Mouse (Mus musculus) R1 (cell line): Measurements from ENCODE around the gene Car3.

Experiments
- DNase-seq: peaks from one replicate; pipeline ENCODE4 v3.0.0-alpha.2; 2018; ENCODE audit warnings: low read depth, low spot score

Gene Car3

DNA sequence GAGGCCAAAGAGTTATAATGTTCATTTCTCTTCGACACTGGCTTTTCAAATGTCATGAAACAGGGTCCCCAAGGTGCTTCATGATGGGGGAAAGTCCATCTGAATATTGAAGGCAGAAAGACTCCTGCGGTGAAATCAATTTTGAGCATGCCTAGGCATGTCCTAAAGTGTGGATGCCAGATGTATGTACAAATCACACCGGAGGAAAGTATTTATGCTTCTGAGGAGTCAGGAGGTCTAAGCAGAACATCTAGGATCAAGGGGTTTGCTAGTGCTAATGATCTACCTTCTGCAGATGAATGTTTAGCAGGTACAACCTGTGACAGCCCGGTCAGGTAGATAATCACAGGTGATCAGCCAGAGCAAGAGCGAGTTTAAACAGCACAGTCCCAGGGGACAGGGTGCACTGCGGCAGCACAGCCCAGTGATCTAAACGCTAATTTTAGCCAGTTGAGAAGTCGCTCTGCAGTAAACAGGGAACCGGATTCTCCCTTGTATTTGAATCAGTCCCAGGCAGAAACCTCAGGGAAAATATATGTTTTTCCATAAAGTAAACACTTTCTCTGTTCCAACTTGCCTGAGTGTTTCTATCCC, 13.1 kb downstream of the Car3 start:
- peak; percentile 33 for DNase-seq

DNA sequence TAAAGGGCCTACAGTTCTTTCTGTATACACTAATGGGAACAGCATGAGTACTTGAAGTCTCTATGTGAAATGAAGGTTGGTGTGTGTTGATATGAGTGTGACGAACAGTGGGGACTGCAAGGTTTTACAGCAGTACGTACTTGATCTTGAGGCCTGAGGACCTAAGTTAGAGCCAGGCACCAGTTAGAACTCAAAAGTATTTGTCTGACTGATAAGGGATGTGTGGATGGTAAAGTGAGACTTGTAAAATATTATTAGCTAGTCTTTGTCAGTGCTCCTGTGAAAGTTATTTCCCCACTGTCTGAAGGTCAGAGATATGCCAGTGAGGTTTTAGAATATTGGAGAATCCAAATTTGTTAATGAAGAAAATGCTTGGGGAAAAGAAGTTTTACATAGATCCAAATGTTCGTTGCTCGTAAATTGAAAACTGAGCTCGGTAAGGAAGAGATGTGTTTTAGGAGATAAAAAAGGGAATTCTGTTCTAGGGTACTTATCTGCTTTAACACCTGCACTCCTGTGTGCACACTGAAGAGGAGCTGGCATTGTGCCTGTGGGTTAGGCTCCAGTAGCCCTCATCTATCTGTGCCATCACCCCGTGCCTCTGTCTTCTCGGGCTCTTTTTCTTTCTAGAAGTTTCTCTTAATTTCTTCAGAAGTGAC, 14.1 kb downstream of the Car3 start:
- DNase-seq, result no peak

DNA sequence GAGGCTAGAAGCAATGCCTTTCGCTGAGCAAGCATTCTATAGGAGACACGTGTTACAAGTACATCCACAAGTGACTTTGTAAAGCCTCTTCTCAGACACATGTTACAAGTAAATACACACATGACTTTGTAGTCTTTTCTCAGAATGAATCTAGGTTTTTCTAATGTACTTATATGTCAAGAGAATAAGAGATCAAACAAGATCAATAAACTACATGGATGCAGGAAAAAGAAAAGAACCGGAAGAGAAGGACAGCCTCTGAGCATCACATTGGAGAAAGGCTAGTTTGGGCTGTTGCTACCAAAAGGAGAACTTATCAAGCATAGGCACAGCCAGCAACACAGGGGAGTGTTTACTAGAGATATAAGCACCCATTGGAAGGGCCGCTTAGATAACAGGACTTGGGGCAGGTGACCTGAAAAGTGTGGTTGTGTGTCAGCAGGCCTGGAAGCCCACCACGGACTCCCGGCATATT, 15.5 kb downstream of the Car3 start:
- no peak for DNase-seq

DNA sequence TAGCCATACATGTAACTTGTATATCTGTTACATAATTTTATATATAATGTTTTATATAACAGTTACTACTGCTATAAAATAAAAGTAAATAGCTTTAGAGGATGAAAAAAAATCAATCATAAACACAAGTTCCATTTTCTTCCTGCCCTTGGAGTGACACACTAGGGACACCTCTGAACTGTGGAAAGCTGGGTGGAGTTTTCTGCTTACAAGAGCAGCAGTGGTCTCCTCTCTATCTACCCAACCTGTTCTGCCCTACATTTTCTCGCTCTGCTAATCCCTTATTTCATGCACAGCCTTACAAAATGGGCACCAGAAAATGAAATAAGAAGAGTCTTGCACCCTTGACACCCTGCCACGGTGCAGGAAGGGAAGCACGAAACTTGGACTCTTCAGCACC, 16.0 kb downstream of the Car3 start:
- DNase-seq, result no peak

DNA sequence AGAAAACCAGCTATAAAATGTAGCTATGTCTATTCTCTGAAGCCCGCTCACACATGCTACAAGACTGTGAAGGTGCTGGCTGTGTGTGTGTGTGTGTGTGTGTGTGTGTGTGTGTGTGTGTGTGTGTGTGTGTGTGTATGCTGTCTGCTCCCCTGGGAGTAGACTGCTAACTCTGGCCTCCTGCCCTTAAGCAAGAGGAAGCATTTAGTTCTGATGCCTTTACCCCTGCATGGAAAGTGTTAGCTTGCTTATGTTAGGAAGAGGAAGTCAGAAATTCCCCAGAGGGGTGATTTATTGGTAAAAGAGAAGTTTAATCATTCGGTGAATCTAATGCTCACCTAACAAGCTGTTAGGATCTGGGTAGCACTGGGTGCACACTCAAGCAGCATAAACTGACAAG, 17.0 kb downstream of the Car3 start:
- DNase-seq, result no peak

DNA sequence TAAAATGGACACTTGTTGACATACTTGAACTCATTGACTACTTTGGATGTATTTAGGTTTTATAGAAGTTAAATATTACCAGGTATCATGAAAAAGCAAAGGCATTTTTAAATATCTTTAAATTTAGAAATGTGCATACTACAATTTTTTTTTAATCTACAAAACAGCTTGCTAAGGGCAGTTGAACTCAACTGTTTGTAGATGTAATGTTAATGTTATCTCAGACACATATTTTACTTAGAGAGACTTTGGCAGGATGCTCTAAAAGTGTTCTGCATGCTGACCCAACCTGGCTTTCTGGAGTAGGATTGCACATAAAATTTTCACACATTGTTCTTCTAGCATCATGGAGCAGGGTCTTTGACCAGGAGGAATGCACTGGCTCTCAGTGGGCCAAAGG, 18.7 kb downstream of the Car3 start:
- DNase-seq, result no peak

DNA sequence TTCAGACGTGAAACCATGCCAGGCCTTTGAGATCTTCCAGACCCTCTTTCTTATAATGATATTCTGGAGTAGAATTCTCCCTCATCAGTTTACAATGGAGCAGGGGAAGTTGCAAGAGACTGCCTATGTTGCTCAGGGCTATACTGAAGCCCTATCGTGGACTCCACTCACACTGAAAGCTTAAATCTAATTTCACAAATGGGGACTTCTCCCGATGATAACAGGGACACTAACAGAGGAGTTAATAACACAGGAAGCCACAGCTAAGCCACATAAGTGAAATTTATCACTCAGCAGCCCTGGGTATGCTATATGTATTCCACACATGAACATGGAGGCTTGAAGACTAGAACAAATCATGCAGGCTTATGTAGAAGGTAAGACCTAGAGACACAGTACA, 19.4 kb downstream of the Car3 start:
- no peak for DNase-seq

DNA sequence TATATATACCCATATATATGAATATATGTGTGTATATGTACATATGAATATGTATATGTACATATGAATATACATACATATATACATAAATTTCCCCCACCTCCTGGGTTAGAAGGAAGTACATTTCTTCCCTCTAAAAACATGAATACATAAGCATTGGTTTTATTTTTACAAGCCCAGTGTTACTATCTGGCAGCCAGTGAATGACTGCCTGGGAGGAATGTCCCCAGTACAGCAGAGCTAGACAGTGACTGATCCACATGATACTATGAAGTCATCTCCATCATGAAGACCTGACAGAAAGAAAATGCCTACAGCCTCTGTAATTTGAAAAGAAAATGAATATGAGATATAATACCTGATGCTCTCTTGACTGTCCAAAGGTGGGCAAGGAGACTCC, 21.5 kb downstream of the Car3 start:
- no peak for DNase-seq

DNA sequence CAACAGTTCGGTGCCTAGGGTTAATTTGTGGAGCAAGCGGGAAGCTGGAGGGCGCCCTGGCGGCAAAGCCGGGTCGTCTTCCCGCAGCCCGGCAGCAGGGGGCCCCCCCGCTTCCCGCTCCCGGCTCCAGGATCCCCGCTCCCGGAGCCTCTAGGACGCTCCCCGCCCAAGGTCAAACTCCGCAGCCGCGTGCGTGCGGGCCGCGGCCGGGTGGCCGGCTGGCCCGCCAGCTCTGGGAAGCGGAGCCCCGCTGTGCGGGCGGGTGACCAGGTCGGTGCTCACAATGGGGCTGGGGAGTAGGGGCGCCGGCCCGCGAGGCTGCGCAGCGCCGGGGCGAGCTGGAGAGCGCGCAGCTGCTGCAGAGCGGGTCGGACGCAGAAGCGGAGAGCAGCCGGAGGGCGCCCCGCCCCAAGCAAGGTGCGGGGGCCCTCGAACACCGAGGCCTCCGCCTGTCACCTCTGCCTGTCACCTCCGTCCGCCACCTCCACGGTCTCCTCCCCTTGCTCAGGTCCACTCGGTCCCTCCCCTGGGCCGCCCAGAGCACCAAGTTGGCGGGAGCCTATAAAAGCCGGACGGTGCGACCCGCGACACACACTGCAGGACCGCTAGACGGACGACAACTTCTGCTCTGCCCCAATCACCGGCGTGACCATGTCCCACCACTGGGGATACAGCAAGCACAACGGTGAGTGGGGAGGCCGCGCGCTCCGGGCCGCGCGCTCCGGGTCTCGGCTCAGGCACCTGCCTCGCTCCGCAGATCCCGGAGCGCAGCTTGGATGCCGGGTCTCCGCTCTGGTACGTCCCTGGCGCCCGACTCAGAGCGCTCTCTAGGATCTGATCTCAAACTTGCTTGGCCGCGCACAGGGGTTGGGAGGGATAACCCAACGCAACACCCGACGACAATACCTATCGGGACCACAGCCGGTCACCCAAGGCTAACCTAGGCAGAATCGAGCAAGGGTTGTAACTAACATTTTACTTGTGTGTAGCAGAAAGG, 23.1 kb downstream of the Car3 start, which contains the start of gene Car2:
TSS of gene Car2 (plus strand) at position 172 of the 997 bp plus-strand sequence.
- peak; percentile 82 for DNase-seq

DNA sequence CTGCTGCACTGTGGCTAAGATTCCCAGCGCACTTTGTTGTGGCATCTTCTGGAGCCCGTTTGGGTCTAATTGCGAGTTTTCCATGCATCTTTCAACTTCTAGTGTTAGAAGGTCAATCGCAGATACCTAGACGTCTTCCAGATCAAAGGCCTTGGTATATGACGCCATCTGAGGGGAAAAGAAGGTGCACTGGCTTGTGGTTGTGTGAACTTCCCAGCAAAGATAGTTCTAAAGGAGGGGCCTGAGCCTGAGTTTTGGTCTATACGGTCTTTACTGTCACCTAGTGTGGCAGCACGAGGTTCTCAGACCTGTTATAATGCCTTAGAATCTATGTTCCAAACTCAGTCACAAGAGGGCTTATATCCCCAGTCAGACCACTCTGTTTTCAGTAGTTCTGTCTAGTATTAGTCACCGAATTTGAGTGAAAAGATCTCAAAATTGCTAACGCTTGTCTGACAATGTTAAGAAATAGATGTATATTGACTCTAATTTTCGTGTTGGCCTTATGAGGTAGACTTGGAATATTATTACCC, 23.9 kb downstream of the Car3 start:
- DNase-seq, result no peak

DNA sequence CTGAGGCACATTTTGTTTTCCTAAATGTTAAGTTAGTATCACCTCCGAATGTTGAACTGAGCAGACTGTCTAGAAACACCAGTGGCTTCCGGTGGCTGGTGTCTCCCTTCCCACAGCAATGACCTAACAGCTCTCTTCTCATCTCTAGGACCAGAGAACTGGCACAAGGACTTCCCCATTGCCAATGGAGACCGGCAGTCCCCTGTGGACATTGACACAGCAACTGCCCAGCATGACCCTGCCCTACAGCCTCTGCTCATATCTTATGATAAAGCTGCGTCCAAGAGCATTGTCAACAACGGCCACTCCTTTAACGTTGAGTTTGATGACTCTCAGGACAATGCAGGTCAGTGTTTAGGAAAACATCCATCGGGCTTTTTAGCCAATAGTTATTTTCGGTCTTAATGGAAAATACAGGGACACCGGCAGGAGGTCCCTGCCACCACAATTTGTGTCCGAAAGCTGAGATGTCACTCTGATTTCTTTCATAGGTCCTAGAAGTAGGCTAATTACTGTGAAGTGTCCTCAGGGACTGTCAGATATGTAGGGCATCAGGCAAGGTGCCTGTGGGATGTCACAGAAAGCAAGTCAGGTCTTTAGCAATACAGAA, 24.5 kb downstream of the Car3 start:
- no peak for DNase-seq

DNA sequence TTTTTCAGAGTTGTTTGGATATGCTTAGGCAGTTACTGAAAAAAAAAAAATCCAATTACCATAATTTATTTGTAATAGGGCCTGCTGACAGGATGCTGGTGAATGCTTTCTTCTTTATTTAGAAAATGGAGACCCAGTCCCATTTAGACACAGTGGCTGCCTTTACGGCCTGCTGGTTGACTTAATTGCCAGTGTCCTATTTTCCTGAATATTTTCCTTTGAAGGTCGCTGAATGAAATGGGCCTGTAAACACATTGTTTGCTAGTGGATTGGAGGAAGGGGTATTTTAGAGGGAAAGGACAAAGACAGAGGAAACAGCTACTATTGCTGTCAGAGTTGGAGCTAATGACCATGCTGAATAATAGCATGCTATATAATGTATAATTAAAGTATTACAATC, 25.2 kb downstream of the Car3 start:
- no peak for DNase-seq

DNA sequence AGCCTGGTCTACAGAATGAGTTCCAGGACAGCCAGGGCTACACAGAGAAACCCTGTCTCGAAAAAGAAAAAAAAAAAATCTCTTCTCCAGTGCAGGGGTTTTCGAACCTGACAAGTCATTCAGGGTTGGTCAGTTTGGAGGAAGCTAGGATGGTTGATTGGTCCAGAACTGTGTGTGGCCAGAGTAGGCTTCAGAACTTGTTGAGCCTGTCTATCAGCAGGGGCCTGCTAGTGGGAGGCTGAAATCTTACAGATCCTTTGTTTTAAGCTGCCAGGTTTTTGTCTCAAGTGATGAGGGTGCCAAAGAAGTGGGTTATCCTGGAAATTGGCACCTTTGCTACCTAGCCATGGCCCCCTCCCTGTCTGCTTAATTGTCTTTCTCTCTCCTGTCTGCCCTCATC, 25.8 kb downstream of the Car3 start:
- DNase-seq, result peak; percentile 48

DNA sequence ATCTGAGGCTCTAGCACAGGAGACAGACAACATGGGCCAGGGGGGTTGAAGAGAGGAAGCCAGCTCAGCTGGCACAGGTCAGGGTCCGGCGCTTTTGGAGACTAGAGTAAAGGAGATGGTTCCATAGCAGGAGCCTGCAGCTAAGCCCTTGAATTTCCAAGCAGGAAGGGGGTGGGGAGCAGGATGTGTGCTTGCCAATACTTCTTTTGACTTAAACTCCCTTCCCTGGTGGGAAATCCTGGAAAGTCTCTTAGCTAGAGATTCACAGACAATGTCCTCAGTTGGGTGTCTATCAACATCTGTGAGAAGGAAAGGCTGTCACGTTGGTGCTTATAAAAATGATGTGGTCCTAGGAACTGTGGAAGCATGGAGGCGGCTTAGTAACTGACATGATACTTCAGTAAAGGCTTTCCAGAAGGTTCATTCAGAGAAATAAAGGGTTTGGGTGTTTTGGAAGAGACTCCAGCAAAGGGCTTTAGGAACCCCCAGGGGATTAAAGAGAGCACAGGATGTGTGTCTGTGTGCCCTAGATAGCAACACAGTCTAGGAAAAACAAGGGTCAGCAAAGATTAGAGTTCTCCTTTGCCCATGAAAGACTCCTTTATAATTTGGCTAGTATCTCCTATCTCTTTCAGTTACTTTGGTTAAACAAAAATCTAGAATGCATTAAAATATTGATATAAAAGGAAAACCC, 26.6 kb downstream of the Car3 start:
- peak; percentile 75 for DNase-seq

DNA sequence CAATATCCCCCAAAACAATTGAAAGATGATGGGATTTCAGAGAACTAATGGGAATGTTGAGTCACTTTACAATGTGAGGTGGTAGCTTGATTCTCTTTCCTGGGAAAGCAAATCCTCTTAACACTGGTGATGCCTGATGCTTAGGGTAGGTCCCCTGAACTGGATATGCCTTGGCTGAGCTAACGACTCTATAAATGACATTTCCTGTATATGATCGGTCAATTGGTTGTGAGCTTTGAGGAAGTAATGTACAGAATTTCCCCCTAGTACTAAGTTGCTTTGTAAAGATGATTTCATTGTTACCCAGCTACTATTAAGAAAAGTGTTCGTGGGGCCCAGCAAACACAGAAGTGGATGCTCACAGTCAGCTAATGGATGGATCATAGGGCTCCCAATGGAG, 29.7 kb downstream of the Car3 start:
- DNase-seq, result no peak

DNA sequence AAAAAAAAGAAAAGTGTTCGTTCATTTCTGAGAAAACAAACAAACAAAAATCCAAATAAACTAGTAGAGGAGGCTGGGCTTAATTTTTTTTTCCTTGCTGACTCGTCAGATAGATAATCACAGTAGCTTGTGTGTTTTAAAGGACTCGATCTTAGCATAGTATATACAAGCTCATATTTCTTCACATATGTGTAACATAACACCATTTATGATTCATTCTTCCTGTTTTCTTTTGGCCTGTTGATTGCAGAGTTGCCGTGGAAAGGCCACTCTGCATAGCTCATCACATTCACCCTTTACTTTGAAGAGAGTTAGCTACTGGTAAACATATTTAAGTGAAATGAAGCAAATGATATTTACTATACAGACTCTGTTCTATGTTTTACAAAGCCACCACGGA, 30.4 kb downstream of the Car3 start:
- DNase-seq, result no peak

DNA sequence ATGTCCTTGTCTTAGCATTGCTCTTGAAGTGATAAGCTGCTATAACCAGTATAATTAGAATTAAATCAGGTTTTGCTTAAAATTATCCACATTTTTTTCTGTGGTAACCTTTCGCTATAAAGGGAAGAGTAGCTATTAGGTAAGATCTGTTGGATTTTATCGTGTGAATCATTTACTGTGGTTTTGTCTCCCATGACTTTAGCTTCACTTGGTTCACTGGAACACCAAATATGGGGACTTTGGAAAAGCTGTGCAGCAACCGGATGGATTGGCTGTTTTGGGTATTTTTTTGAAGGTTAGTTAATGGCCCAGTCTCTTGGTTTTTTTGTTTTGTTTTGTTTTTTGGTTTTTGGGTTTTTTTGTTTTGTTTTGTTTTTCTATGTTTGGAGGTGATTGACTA, 32.0 kb downstream of the Car3 start:
- DNase-seq, result no peak

DNA sequence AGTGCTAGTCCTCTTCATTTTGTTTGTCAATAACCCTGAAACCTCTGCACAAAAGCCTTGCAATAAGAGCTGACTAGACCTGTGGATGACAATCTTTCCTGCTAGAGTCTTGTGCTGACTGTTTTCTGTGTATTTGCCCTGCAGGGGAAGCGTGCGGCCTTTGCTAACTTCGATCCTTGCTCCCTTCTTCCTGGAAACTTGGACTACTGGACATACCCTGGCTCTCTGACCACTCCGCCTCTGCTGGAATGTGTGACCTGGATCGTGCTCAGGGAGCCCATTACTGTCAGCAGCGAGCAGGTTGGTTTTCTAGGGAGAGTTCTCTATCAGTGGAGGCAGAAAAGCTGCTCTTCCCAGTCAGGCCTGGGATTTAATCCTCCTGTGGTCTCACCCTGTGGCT, 34.5 kb downstream of the Car3 start:
- no peak for DNase-seq

DNA sequence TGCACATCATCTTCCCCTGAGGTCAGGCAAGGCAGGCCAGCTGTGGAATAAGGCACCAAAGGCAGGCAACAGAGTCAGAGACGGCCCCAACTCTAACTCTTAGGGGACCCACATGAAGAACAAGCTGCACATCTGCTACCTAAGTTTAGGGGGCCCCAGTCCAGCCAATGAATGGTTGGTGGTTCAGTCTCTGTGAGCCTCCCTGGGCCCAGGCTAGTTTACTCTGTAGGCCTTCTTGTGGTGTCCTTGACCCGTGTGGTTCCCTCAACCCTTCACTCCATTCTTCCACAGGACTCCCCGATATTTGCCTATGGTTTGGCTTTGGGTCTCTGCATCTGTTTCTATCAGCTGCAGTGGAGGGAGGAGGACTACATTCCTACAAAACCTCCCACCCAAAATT, 40.1 kb downstream of the Car3 start:
- no peak for DNase-seq

DNA sequence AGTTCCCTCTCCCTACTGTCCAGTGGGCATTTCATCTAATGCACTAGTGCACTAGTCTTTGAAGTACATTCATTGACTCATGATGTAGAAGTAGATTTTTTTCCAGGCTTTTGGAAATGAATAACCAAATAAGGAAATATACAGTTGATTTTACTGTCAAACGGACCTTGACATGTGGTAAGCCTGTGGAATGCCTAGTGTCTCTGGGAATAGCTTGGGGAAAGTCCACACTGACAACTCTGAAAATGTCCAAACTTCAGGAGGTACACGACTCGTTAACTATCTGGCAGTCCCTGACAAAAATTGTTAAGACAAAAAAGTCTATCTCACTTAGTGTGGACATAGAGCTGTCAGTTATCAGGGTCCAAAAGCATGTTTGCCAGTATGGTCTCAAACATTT, 40.9 kb downstream of the Car3 start:
- DNase-seq, result no peak

DNA sequence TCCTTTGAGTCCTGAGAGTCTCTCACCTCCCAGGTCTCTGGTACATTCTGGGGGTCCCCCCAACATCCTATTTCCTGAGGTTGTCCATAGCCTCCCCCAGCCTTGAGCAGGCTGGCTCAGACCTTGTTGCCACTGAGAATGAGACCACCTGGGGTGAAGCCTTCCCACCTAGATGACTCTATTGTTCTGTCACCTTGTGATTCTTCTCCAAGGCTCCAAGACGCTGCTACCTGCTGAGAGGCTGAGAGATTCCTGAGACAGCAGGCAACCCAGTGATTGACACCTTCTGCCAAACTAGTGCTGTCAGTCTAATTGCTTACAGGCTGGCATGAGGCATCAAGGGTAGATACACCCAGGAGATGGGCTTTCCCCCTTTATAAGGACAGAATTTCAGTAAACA, 44.0 kb downstream of the Car3 start:
- DNase-seq, result peak; percentile 88
